Mouse (Mus musculus) frontal cortex, postnatal 36 days (tissue): ENCODE results near the gene Cd4.
A peak's percentile ranks its signal among the peaks of the same experiment; 100 is the strongest.

Experiments used
- DNase-seq, 2 experiments: peaks; one replicate each; pipeline ENCODE4 v3.0.0; 2022; ENCODE audit warnings: low spot score in 2 of 2

Cd4 gene

DNA sequence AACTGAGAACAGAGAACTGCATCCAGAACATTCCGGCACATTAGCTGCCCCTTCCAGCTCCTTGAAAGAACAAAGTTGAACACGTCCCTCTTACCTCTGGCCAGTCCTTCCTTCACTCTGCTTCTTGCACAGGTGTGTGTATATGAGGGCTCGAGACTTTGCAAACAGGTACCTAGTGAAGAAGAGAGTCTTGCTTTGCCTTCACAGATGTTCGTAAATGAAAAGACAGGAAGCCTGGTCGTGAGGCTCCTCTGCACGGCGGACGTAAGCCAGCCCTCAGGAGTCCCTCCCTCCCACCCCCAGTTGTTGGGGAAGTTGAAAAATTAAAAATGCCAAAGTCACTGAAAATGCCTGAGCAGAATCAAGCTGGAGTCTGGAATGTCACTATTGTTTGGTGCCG, at the start of gene Cd4:
Gene Cd4, minus strand, starts transcription at position 236 of the 400 bp plus-strand sequence.
- DNase-seq, result no peak

DNA sequence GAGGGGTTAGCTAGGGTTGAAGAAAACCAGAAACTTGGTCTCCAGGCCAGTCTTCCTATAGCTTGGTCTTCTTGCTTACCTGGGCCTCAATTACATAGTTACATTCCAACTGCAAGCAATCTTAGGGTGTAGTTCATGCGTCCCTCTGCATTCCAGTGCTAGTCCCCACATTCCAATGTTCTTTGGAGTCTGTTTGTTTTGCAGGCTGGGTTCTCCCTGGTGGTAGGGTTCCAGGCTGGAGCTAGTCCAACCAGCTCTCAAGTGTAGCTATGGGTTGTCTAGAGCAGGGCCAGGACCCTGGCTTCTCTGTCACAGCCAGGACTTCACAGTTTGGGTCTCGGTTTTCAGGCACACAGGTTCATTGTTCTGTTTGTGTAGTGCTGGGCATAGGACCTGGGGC, 49.5 kb upstream of the Cd4 start:
- DNase-seq, result no peak

GRCm38 (mm10) chr6:124936681-124937080, 48.7 kb upstream of the Cd4 start:
- no peak for DNase-seq

- peak in 1 of 2 experiments; percentile 20 for DNase-seq
These were observed 46.6 kb upstream of the Cd4 start for GRCm38 (mm10) chr6:124934670-124935069.

GRCm38 (mm10) chr6:124933127-124933526, 45.1 kb upstream of the Cd4 start:
- DNase-seq, result no peak

DNA sequence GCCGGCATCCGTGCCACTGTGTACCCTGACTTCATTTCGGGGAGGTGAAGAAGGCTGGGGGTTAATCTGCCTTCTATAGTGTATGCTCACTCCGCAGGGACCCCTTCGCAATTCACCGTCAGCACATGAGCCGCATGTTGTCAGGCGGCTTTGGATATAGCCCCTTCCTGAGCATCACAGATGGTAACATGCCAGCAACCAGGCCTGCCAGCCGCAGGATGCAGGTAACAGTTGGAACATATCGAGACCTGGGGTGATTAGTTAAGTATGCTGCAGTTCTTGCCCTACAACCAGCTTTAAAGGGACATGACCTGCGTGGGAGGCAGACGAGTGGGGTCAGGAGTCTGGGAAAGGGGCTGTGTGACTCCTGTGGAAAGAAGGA, 44.3 kb upstream of the Cd4 start:
- DNase-seq, result no peak

GRCm38 (mm10) chr6:124931525-124932313, 43.7 kb upstream of the Cd4 start:
- peak in 1 of 2 experiments; percentile 55 for DNase-seq

DNA sequence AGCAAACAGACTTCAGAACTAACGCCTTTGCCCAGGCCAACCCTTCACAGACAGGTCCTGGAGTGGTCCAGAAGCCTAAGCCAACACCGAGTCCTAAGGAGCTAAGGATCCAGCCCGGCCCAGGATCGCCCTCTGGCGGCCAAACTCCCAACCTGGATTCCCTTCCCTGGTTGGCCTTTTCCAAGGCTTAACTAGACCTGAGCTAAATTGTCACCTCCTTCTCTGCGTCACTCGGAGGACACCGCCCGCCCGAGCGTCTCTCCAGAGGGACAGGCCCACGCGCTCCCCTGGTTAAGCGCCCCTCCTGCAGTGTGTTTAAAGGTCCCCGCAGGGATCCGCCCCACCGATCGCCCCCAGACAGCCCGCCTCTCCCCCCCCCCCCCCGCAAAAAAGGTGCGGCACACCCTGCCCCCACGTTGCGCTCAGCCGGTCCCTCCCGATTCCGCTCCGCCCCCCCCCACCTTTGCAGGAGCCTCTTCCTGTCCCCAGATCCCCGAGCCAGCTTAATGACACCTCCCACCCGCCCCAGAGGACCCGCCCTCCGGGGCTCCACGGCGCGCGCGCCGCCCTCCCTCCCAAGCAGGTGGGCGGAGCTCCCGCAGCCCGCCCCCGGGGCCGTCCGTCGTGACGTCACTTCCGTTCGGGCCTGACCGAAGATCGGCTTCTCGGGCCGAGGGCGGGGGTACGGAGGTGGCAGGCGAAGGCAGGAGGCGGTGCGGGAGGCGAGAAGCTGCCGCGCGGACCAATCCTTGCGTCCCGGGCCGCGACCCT, 42.9 kb upstream of the Cd4 start, which contains the start of gene Mlf2:
Gene Mlf2, plus strand, starts transcription at position 633 of the 771 bp plus-strand sequence.
- peak; percentile 99 for DNase-seq

DNA sequence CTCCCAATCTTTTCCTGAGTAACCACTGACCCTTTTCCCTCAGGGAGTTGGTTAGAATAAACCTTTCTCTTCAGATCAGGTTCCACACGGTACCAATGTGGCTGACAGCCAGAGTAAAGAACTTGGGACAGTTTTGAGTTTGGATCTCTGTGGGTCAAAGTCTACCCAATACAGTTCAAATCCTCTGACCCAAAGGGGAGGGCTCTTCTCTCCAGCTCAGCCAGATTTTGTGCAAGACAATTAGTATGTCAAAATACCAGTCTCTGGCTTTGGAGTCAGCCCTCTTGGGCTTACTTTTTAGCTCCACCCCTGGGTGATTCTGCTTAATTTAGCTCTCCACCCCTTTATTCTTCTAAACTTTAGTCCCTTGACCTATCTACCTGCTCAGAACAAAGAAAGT, 42.2 kb upstream of the Cd4 start:
- DNase-seq, result no peak

DNA sequence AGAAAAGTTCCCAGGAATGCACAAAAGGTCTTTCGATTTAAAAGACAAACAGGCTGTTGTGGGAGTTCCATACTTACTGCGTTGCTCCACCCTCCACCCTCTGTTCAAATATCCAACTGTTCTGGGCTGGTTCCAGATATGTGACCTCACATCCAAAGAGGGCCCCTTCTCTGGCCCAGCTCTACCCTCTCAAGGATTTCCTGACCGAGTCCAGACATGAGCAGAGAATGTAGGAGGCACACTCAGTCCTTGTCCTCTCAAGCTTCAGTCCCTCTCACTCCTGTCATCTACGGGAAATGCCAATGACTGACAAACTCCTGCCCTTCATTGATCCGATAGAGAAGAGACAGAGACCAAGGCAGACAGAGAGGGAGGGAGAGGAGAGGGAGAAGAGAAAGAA, 37.9 kb upstream of the Cd4 start:
- DNase-seq, result no peak

DNA sequence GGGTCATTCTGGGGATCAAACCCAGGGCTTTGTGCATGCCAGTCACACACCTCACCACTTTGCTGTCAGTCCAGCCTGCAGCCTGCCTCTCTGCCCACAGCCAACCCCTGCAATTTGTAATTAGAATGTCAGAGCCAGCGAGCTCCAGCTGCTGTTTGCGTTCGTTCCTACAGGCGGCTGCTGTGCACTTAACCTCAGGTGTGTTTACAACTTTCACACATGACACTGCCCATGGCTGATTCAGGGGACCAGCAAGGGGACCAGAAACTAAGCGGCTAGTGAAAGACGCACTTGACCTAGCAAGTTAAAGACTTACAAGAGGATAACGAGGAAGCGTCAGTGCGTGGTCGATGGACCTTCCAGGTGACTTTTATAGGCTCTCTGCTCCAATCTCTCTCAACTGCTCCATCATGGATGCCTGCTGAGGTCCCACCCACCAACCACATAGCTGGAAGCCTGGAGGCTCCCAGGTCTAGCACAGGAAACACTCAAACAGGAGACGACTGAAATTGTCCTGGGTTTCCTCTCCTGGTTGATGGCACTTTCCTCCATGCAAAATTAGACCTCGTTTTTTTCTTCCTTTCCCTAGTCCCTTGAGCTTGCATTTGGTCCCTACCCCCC, 37.3 kb upstream of the Cd4 start:
- DNase-seq, result no peak

DNA sequence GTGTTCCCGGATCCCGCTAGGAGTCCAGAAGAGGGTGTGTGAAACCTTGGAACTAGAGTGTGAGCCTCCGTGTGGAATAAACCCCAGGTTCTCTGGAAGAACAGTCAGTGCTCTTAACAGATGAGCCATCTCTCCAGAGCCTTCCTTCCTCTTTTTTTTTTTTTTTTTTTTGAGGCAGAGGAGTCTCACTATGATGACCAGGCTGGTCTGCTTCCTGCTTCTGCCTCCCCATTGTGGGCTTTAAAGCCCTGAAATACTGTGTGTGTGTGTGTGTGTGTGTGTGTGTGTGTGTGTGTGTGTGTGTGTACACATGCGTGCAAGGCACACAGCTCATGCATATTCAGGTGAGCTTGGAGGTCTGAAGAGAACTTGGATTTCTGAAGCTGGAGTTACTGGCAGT, 33.5 kb upstream of the Cd4 start:
- no peak for DNase-seq

DNA sequence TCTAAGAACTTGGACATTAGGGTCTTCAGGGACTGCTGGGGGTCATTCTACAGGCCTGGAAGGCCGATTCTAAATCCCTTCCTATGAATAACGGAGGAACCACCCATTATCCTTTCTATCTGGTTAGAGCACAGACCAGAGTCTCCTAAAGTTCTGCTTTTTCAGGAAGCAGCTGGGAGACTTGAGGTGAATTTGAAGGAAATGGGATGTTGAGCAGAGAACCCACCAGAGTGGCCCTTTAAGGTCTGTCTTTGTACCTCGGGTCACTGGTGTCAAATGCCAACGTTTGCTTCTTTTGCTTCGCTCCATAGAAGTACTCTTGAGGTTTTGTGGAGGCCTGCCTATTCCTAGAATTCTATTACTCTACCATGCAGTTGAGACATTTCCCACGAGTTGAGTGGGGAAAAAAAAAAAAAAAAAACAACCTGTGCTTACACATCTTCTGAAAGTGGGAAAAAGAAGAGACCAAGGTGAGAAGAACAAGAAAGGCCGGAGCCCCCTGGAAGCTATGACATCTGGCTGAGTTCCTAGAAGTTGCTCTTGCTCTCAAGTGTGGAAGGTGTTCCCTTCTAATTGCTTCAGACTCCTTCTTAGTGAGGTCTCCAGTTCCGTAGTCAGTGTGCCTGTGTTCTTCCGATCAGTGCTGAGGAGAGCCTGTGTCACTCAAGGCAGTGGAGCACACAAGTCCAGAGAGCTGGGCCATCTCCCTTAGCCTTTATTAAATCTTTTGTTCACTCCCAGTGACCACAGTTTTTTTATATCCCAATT, 32.5 kb upstream of the Cd4 start:
- DNase-seq, result no peak

DNA sequence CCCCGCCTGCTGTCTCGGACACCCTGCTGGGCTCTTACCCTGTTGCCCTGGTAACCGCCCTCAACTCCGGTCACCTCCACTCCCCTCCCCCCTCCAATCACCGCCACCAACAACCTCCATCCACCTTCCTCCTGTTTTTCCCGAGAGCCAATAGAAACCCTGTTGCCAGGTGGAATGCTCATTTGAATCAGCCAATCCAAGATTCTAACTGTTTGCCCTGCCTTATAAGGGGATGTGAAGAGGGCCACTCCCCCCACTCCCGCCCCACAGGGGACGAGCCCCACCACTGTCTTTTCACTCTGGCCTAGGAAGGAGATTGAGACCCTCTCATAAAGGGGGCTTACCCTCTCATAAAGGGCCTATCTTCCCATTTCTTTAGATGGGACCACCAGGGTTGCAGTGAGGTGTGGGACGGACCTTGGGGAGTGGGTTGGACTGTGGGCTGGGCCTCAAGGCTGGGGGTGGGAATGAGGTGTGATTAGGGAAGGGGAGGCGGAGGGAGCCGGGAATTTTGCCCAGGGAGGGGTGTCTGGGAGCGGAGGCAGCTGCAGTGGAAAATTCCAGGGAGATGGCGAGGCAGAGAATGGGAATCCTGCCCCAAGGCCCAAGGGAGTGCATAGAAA, 31.8 kb upstream of the Cd4 start, which contains the start of gene Ptms:
Gene Ptms, minus strand, starts transcription at position 409 of the 623 bp plus-strand sequence.
- DNase-seq, result peak; percentile 90 to 93

DNA sequence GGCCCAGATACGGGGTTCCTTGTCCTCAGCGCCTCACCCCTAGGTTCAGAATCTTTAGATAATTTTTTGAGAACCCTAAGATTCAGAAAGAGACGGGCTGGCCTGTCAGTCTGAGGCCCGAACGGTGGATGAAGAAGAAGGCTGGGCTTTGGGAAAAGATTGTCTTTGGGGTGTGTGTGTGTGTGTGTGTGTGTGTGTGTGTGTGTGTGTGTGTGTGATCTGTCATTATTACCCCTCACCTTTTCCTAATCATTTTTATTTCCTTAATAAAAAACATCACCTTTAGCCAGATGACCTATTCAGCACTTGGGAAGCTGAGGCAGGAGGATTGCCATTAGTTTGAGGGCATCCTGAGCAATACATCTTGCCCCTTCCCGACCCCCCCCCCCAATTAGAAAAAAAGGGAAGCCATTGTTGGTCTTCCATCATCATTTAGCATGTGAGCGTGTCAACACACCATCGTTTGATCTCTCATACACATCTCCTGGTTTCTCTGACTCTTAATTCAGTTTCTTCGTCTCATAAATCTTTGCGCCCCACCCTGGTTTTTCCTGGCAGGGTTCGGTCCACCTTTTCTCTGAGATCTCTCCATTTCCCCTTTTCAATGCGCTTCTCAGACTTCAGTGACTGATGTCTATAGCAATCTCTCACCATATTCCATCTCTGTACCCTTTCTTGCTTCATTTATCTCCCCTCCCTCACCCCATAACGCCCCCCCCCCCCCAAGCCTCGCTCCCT, 31.0 kb upstream of the Cd4 start:
- DNase-seq, result no peak

DNA sequence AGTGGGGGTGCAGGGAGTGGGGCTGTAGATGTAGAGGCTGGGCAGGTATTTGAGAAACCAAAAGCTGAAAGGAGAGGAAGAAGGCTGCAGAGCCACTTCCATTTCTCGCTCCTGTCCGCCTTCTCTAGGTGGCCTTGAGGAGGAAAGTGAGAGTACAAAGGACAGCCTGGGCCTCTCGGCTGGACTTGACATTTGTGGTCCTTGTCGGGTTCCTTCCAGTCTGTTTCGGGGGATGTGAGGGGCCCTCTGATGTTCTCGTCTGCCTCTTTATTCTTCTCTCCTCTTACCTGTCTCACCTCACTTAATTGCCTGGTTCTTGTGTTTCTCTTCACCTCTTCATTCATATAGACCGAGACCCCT, 30.3 kb upstream of the Cd4 start:
- no peak for DNase-seq

- DNase-seq, result peak; percentile 90
These were observed 29.7 kb upstream of the Cd4 start for GRCm38 (mm10) chr6:124917518-124918330.

DNA sequence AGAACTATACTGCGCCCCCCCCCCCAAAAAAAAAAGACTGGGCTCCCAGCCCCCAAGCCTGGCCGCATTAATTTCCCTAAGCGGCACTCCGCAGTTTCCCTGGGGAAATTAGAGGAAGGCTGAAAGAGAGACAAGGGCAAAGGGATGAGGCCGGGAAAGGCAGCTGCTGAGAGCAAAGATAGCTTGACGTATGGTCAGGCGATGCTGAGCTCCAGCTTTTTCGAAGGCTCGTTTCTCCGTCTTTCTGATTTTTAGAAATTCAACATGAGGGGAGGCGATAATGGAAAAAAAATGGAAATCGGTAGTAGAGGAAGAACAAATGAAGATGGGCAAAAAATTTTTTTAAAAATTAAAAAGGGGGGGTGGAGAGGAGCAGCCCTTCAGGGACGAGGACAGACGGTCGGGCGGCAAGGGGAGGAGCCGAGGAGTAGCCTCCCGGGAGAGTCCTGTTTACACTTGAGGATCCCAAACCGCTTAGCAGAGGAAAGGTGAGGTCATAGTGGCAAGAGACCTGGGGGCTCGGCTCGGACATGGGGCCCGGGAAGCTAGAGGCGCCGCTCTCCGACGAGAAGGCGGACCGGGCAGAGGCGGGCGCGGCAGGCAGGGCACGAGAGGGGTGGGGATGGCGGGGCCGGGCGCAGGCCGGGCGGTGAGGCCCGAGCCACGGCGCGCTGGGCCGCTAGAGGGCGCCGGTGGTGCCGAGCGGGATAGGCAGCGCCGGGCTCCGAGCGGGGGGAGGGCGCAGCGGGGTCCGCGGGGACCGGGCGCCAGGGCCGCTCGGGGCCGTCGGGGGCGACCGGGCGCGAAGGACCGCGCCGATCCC, 28.9 kb upstream of the Cd4 start:
- peak; percentile 86 to 87 for DNase-seq
